Mouse (Mus musculus): ENCODE data around the gene Lin7c. TPM values are rescaled to one million over a fixed set of nuclear protein-coding genes. Genes with fewer than 3 reads are reported as not detected.
"Not testable (repeated sequence)": the region's sequence is repeated elsewhere in the genome, so short reads cannot be mapped to it uniquely, and the experiment has no call there.

Lin7c gene
- total RNA-seq (2021) = 10 to 100 TPM; 55.1 to 56.9 TPM

DNA sequence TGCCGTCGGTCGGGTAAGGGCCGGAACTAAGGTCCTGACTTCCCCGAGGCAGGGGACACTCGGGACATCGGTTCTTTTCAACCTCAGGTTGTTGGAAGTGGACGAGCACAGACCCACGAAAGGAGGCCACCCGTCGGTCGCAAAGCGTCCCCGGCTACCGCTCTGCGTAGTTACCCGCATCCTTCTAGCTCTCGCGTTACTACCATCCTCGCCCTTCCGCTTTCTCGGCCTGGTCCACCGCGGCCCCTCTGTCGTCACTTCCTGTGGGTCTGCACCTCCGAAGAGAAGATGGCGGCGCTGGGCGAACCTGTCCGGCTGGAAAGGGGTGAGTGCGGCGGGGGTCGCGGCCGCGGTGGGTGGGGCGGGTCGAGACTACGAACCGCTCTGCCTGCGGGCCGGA lies at the start of gene Lin7c:
Gene Lin7c, plus strand, starts transcription at position 257 of the 400 bp plus-strand sequence.
- intact Hi-C loops (cut with DNase I) = no loop called here
- peak; percentile 96 for DNase-seq

DNA sequence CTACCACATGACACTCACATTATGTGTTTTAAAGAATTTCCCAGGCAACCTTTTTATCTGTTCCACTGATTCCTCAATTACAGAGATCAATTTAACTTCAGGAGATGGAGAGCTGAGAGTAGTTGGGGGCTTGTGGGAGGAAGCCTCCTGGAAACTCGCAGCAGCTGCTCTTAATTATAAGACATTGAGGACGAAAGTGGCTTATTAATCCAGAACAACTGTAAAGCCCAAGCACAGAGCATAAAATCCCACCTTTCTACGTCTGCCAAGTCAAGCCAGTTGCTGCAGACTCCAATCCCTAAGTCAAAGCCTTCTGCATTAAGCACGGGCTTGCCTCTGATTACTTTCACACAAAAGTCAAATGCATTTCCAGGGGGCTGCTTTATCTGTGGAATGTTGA lies 44.3 kb upstream of the Lin7c start:
- no peak for DNase-seq
- intact Hi-C loops (cut with DNase I) = no loop called here

DNA sequence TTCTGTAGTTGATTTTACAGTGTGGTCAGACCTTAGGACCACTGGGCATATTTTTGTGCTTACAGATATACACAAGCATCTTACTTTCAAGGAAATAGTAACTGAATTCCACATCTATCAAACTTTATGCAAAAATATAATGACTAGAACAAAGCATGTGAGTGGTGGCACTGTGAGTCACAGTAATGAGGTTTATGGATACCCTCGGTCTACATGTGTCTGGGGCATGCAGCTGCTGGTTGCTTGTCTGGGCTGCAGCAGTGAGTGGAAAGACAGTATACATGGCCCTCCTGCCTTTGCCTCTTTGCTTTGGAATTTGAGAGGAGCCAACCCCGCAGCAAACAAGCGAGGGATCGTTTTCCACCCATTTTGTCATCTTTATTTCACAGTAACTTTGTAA lies 42.3 kb upstream of the Lin7c start:
- no peak for DNase-seq
- intact Hi-C loops (cut with DNase I) = no loop called here

DNA sequence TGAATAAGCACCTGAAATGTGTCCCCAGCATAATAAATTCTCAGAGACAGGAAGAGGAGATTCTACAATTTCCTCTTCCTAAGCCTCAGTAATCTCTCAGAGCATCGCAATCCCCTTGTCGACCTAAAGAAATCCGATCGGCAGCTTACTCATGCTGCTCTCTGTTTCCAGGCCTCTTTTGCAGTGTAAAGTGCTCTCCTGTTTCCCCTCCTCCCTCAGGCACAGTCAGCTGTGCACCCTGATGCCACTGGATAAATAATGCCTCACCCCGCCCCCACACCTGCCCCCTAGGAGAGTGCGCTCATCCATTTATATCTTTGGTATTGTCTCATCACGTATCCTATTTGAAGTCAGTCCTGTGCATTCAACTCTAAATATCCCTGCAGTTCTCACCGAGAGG lies 41.9 kb upstream of the Lin7c start:
- intact Hi-C loops (cut with DNase I) = no loop called here
- no peak for DNase-seq

DNA sequence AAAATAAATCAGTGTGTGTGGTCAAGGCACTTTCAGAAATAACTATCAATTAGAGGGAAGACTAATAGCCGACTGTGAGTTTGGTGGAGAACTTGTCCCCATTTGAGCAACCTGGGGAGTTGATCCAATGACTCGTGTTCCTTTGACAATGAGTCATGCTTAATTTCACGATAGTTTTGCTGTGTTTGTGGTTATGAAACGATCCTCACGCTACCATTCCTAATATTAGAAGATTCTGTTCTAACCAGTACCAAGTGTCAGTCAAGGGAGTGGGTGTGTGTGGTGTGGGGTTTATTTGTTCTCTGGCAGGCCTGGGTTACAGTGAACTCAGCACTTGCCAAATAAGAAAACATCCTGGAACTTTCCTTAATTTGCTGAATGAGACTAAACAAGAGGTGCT lies 35.1 kb upstream of the Lin7c start:
- intact Hi-C loops (cut with DNase I) = no loop called here
- DNase-seq = no peak

DNA sequence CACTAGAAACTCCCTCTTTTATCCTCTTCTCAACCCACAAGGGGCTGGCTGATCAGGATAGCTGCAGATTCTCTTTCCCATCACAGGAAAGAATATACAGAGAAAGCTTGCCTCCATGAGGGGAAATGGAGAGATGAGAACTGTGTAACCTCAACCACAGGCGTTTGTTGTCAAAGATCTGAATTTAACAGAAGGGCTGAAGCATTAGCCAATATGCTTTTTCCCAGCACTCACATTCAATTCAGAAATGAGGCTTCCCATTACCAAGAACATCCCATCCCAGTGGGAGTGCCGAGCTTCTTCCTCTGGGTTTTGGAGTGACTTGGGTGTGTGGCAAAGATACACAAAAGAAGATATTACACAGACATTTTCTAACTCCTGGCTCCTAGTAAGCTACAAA lies 31.0 kb upstream of the Lin7c start:
- no peak for DNase-seq
- intact Hi-C loops (cut with DNase I) = no loop called here

DNA sequence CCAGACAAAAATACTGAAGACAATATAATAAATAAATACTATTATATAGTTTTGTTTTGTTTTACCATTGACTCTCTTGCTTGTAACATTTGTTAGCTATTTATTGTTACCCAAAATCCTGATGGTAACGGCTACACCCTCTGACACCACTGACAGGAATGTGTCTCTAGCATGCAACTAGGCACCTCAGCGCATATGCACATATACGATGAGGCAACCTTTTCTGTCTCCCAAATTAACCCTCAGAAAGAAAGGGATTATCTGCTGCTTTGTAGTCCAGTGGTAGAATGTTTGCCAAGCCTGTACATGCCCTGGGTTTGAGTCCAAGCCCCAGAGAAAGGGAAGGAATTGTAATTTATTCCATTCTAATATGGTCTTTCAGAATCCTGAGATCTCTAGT lies 29.8 kb upstream of the Lin7c start:
- DNase-seq = no peak
- intact Hi-C loops (cut with DNase I) = no loop called here

DNA sequence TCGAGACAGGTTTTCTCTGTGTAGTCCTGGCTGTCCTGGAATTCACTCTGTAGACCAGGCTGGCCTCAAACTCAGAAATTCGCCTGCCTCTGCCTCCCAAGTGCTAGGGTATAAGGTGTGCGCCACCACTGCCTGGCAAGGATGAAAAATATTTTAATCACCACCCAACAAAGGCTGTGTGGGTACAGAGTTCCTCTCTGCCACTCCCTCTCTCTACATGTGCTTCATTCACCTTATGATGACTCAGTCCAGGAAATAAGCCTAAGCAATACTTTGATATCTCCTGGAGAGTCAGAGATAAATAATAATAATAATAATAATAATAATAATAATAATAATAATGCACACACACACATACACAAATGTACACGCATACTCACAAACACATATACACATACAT lies 11.2 kb upstream of the Lin7c start:
- intact Hi-C loops (cut with DNase I) = not testable (repeated sequence)

DNA sequence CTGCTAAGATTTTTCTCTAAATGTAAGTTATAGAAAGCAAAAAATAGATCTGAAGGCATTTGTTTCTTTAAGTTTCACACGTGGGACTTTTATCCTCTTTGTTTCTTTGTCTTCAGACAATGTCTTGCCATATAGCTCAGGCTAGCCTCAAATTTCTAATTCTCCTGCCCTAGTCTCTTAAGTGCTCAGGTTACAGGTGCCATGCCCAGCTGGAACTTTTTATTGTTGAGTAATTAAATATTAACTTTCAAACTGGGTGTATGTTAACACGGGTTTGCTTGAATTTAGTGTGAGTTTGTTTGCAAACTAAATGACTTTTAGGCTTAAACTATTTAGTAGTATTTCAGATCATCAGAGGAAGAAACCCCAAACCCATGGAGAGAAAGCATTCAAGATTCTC lies 9.5 kb upstream of the Lin7c start:
- intact Hi-C loops (cut with DNase I) = no loop called here

More for the DNA sequence above, 11.2 kb upstream of the Lin7c start:
- DNase-seq = not testable (repeated sequence)

DNA sequence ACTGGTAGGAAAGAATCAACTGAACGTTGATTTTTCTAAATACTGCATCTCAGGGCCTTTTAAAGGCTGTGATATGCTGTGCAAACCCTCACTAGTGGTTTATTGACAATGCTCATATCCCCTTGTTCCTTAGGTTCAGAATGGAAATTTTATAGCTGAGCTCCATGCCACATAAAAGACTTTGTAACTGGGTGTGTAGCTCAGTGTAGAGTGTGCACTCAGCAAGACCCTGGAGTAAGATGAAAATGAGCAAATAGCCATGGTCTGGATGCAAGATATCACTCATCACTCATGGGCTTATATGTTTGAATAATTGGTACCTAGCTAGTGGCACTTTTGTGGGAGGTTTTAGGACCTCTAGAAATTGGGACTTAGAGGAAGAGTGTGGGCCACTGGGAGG lies 9.0 kb upstream of the Lin7c start:
- DNase-seq = no peak
- intact Hi-C loops (cut with DNase I) = no loop called here

More for the DNA sequence above, 9.5 kb upstream of the Lin7c start:
- no peak for DNase-seq

DNA sequence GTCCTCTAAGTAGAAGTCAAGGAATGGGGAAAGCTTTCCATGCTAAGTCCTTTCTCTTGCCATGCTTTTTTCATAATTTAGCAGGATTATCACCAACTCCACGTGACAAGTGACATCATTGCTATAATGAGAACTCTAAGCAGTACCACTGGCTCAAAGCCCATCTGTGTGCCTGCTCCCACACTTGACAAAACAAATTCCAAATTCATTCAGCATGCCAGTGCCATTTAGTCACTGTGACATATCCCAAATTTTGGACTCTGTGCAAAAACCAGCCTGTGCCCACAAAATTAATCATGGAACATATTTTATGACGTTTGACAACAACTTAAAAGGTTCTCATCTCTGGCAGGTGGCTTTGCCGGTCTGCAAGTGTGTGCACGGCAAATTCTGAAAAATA lies 6.5 kb upstream of the Lin7c start:
- DNase-seq = peak; percentile 56 to 64
- intact Hi-C loops (cut with DNase I) = no loop called here

DNA sequence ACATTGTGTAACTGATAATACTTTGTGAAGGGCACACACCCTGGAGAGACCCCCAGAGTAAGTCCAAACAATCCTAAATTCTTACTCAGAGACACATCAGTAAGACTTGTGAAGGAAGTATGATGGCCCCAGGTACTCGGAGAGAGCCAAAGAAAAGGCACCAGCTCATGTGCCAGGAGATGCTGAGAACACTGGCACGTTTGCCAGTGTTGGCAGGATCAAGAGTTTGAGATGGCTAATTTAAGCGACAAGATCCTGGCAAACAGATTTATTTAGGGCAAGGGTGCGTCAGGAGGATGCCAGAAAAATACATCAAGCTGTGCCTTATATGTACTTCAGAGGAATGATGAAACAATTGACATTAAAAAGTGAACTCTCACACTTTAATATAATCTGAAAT lies 6.1 kb upstream of the Lin7c start:
- peak; percentile 48 to 62 for DNase-seq
- intact Hi-C loops (cut with DNase I) = no loop called here

DNA sequence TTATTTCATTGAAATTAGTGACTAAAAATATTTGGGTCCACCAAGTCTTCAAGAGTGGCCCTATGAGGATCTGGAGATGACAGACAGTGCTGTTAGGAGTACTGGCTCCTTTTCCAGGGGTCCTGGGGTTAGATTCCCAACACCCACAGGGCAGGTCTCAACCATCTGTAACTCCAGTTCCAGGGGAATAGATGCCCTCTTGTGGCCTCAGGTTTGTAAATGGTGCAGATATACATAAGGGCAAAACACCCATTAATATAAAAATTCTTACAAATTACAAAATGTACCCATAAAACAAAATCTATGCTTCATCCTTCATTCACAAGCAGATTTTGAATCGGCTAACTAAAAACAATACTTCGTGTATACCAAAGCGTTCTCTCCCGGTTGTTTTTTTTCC lies 585 bp upstream of the Lin7c start:
- intact Hi-C loops (cut with DNase I) = no loop called here
- no peak for DNase-seq

DNA sequence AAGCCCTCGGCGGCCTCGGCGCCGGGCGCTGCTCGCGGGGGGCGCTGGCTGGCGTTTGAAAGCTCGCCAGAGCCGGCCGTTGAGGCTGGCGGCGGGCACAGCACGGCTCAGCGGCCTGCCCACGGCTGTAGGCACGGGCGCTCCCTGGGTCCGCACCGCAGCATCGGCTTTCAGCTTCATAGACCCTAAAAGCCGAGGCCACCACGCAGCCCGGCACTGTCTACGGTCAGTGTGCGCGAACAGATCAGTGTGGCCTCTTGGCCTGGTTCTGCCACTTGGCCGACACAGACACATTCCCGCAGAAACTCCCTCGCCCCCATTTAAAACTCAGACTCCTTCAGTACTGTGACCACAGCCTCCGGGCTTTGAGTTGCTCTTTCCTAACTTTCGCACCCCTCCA lies 378 bp downstream of the Lin7c start:
- intact Hi-C loops (cut with DNase I) = no loop called here
- DNase-seq = no peak

DNA sequence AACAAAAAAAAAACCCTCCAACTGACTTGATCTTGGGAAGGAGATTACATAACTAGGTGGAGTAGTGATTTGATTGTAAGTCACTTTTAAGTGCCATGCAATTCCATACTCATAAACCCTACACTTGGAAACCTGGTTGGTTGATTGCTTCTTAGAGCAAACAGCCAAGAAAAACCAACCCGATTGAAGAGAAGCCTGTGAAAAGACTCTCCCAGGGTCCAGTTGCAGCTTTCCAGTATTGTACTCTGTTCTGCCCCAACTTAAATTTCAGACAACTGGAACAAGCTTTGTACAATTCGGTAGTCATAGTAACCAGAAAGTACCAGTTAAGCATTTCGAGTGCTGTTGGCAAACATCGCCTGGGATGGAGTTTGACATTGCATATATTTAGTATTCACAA lies 818 bp downstream of the Lin7c start:
- intact Hi-C loops (cut with DNase I) = no loop called here
- no peak for DNase-seq

DNA sequence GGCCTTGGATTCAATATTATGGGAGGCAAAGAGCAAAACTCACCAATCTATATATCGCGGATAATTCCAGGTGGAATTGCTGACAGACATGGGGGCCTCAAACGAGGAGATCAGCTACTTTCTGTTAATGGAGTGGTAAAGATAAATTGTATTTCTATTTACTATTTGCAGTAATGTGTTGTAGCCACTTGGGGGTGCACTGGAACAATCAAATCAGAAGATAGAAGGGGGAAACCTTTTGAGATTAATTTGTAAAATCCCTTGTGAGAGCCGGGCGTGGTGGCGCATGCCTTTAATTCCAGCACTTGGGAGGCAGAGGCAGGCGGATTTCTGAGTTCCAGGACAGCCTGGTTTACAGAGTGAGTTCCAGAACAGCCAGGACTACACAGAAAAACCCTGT lies 5.7 kb downstream of the Lin7c start:
- intact Hi-C loops (cut with DNase I) = no loop called here

DNA sequence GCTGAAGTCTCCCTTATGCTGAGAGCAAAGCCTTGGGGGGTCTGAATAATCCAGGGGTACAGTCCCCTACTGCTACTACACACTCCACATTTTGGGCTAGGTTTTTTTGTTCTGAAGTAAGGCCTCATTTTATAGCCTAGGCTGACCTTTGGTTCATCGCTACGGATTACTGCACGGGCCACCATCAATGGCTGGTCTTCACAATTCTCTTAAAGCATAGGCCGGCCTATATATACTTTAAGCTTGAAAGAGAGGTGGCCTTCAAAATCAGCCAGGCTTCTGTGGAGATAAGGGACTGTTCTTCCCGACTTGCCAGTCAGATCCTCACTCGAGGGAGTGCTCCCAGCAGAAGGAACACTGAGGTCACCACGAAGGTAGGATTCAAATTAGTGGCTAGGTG lies 12.2 kb downstream of the Lin7c start:
- intact Hi-C loops (cut with DNase I) = loop anchor here (10.0 kb wide), 1 partner anchor 1082 kb away; no protein-coding TSS in a partner anchor
- no peak for DNase-seq

More for the DNA sequence above, 5.7 kb downstream of the Lin7c start:
- DNase-seq = no peak

DNA sequence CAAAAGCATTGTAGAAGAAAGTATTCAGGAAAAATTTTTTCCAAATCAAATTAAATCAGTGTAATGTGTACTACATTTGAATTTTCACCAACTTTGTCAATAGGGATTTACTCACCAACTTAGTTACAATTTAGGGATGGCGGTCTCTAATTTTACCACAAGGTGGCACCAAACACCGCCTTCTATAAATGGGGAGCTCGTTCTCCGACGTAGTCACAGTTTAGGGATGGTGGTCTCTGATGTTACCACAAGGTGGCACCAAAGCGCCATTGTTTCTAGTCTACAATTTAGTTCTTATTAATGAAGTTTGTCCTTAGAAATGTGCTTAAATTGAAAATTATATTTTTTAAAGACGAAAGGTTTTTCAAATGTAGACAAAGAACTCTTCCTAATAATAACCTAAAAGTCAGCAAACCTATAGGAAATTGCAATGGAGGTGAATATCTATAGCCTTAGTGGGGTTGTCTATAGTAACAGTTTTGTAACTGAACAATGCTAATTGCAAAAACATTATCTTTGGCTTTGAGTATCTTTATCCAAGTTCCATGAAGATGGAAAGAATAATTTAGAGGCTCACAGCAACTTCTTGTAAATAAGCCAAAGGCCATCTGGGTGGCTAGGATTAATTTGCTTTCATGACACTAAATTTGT lies 13.6 kb downstream of the Lin7c start:
- intact Hi-C loops (cut with DNase I) = loop anchor here (1.0 to 10.0 kb wide), 3 partner anchors 301 to 1081 kb away; no protein-coding TSS in a partner anchor
- peak; percentile 91 to 94 for DNase-seq

DNA sequence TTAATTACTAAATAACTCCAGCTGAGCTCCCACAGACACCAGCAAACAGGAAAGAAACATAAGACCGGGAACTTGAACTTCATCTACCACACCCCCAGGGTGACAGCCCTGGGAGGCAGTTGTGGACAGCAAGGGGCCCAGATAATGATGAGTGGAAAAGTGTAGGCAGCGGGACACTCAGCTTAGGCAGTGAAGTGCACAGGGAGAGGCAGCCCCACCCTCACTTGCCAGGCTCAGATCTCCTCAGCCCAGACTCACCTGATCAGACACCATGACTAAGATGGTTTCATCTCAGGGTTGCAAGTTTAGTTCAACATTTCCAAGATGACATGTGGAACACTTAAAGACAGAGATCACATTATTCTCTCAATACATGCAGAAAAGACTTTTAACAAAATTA lies 18.5 kb downstream of the Lin7c start:
- intact Hi-C loops (cut with DNase I) = loop anchor here (10.0 kb wide), 1 partner anchor 1076 kb away; no protein-coding TSS in a partner anchor
- no peak for DNase-seq

DNA sequence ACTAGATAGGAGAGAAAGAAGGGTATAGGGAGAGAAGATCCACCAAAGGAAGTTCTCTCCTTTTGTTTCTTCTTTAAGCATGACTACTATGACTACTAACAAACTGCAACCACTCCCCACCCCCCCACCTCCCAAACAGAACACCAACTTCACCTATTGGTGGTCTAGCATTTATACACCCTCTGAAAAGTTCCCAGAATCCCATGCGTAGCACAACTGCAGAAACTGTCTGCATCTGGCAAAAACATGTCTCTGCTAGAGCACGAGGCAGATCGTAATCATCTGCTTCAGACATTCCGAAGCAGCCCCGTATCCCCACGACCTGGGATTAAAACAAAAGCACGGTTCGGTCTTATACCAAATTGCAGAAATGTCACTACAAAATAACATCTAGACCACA lies 21.6 kb downstream of the Lin7c start:
- DNase-seq = no peak
- intact Hi-C loops (cut with DNase I) = no loop called here

DNA sequence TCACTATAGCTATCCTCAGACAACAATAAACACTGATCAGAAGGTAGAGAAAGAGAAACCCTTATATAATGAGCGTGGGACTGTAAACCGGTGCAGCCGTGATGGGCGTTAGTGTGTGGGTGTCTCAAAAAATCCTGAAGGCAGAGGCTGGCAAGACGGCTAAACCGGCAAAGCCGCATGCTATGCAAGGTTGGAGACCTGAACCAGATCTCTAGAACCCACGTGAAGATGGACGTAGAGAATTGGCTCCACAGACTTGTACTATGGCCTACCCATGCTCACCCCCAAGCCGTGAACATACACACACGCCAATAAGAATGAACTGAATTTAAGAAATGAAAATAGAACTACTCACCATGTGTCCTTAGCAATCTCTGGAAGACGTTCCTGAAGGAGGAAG lies 22.1 kb downstream of the Lin7c start:
- intact Hi-C loops (cut with DNase I) = no loop called here
- DNase-seq = no peak

DNA sequence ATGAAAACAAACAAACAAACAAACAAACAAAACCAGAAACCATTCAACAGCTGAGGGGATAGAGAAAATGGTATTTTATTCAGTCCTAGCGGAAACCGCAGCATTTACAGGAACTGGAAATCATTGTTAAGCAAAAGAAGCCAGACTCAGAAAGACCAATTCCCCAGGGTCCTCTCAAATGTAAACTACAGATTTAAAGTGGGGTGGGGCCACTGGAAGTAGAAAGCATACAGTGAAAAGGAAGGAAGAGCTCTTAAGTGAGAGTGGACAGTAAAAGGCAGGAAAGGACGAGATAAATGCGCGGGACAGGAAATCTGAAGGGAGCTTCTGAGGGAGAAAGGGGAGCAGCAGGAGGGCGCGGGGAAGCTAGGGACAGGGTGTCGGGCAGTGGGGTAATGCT lies 22.6 kb downstream of the Lin7c start:
- intact Hi-C loops (cut with DNase I) = no loop called here
- no peak for DNase-seq

DNA sequence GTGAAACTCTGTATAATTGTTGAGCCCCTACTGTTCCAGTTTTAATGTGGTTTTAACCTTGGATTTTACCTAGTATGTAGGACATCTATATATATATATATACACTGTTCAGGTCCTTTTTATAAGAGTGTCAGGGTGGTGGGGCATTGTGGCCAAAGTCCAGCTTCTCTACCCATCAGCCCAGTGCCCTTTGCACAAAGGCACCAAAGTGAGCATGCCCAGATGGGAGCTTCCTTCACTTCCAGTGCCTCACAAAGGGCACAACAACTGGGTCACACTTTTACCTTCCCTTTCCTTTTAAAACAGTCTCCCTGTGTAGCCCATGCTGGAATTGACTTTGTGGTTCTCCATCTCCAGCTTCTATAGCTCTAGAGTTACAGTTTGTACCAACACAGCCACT lies 23.9 kb downstream of the Lin7c start:
- intact Hi-C loops (cut with DNase I) = no loop called here
- DNase-seq = no peak
